Mouse (Mus musculus) liver, adult 2 months (tissue): ENCODE results near the gene Erich6.

Experiments
- CTCF ChIP-seq: fragments of 200-500 bp; IDR thresholded peaks from 2 replicates; pipeline ENCODE4 v1.5.1; 2011; ENCODE audit warnings: low read depth, low read length, control low read depth
- POLR2A ChIP-seq: fragments of 200-500 bp; IDR thresholded peaks from 2 replicates; pipeline ENCODE4 v1.6.1; 2011; ENCODE audit warnings: low read length, control low read depth; ENCODE audit not compliant: insufficient read depth; ENCODE audit errors: extremely low read depth

- TF ChIP-seq CTCF = no peak
- TF ChIP-seq POLR2A = no peak
Measured at GRCm38 (mm10) chr3:58570821-58571220, 66.2 kb downstream of the Erich6 start.
